Mouse (Mus musculus): ENCODE measurements around the gene Secisbp2l. TPM values are rescaled to one million over a fixed set of nuclear protein-coding genes. Genes with fewer than 3 reads are reported as not detected.
A peak's percentile ranks its signal among the peaks of the same experiment; 100 is the strongest.

The Secisbp2l gene
- polyA plus RNA-seq (2012; rRNA removed), result 7.2 and 12.3 TPM in 2 replicates

DNA sequence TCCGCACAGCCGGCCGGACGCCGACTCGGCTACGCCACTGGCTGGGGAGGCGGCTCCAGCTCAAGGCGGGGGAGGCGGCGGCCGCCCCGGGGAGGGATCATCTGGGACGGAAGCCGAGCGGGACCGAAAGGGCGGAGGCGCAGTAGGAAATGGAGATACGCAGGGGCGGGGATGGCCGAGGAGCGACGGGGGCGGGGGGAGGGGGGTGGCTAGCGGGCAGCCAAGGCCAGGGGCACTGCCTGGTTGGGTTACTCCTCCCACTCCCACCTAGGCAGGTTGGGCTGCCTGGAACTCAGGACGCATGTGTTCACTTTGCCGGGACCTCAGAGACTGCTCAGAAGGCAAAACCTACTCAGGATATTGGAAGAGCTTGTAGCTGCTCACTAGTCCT lies at the start of gene Secisbp2l:
Gene Secisbp2l (minus strand): TSS at position 152 of the 391 bp plus-strand sequence.
- Histone ChIP-seq H3K27ac (ENCODE audit: insufficient read depth, low read depth, low read length) (peak within 1 kb of the TSS; percentile 64), H3K36me3 (ENCODE audit: control insufficient read depth, insufficient read depth, low read length) (peaks cover 3% of the 10 kb centered on the region), H3K4me1 (ENCODE audit: control insufficient read depth, insufficient read depth, insufficient read length, low read length) (peaks cover 18% of the 10 kb centered on the region), H3K4me3 (ENCODE audit: low read depth, low read length) (peak within 1 kb of the TSS; percentile 98), H3K27me3 (ENCODE audit: control insufficient read depth, insufficient read depth, low read length) (no peaks in the 10 kb centered on the region)
- TF ChIP-seq POLR2A (IDR thresholded peaks at IDR 0.05; ENCODE audit: low read depth, low read length) (peak; percentile 91), CTCF (IDR thresholded peaks at IDR 0.05; ENCODE audit: extremely low read depth, insufficient read length, insufficient replicate concordance, low read depth, low read length) (no peak)
- whole genome bisulfite sequencing, result under 1% methylated on average over 27 of the region's 28 CpGs

DNA sequence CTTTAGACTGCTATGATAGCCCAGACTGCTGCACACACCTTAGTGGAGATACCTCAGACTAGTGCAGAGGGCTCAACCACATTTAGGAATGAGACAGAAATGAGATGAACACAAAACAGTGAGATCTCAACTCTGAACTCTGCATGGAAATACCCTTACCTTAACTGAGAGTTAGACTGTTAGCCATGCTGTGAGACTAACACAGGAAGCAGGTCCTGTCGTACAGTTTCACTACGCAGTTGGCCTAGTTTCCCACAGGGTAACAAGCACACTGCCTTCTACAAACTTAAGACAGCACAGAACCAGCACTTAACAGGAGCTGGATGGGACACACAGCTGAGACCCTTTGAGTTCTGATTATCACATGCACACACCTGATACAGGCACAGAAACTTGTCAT lies 47.3 kb upstream of the Secisbp2l start:
- Histone ChIP-seq H3K36me3 (ENCODE audit: control insufficient read depth, insufficient read depth, low read length) (peaks cover 38% of the 10 kb centered on the region), H3K27me3 (ENCODE audit: control insufficient read depth, insufficient read depth, low read length) (no peaks in the 10 kb centered on the region), H3K4me3 (ENCODE audit: low read depth, low read length) (no peak overlapping the region), H3K4me1 (ENCODE audit: control insufficient read depth, insufficient read depth, insufficient read length, low read length) (no peaks in the 10 kb centered on the region), H3K27ac (ENCODE audit: insufficient read depth, low read depth, low read length) (no peak overlapping the region)
- WGBS, result 84% methylated on average over 2 of the region's 2 CpGs
- TF ChIP-seq POLR2A (IDR thresholded peaks at IDR 0.05; ENCODE audit: low read depth, low read length) (no peak), CTCF (IDR thresholded peaks at IDR 0.05; ENCODE audit: extremely low read depth, insufficient read length, insufficient replicate concordance, low read depth, low read length) (no peak)

DNA sequence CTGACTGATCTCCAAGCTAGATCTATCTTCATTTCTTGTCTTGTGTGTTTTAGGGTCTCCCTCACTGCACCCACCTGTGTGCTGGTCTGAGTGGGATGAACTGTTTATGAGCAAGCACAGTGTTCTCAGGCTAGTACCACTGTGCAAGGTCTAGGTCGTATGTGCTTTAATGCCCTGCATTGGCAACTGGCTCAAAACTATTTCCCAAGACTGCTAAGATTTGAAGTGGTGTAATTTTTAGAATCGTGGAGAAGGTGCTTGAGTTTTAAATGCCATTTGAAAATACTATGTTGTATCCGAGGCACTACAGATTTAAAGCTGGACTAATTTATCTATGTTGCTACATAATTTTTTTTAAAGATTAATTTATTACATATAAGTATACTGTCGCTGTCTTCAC lies 45.2 kb upstream of the Secisbp2l start:
- Histone ChIP-seq H3K36me3 (ENCODE audit: control insufficient read depth, insufficient read depth, low read length) (peaks cover 23% of the 10 kb centered on the region), H3K4me3 (ENCODE audit: low read depth, low read length) (no peak overlapping the region), H3K27me3 (ENCODE audit: control insufficient read depth, insufficient read depth, low read length) (no peaks in the 10 kb centered on the region), H3K27ac (ENCODE audit: insufficient read depth, low read depth, low read length) (no peak overlapping the region), H3K4me1 (ENCODE audit: control insufficient read depth, insufficient read depth, insufficient read length, low read length) (no peaks in the 10 kb centered on the region)
- TF ChIP-seq CTCF (IDR thresholded peaks at IDR 0.05; ENCODE audit: extremely low read depth, insufficient read length, insufficient replicate concordance, low read depth, low read length), result no peak
- TF ChIP-seq POLR2A (IDR thresholded peaks at IDR 0.05; ENCODE audit: low read depth, low read length), result no peak
- WGBS, result 86% methylated on average over 4 of the region's 4 CpGs

DNA sequence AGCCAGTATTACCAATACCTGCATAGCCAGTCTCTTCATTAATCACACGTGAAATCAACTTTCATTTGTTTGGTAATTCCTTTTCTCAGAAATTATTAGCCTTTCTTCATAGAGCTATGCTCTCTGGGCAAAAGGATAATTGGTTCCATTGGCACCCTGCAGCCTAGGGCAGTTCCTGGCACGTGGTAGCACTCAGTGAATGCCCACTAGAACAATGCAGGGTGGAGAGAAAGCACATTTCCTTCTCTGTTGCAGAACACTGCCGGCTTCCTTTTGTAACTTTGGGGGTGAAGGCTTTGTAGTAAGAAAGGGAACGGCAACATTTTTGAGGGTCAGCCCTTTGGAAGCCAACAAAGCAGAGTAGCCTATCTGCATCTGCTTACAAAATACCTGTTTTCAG lies 43.5 kb upstream of the Secisbp2l start:
- TF ChIP-seq POLR2A (IDR thresholded peaks at IDR 0.05; ENCODE audit: low read depth, low read length) (no peak), CTCF (IDR thresholded peaks at IDR 0.05; ENCODE audit: extremely low read depth, insufficient read length, insufficient replicate concordance, low read depth, low read length) (no peak)
- peaks cover 10% of the 10 kb centered on the region for H3K36me3 ChIP-seq (ENCODE audit: control insufficient read depth, insufficient read depth, low read length)
- 73% methylated on average over 4 of the region's 4 CpGs for whole genome bisulfite sequencing
- no peak overlapping the region for H3K27ac ChIP-seq (ENCODE audit: insufficient read depth, low read depth, low read length)
- H3K4me1 ChIP-seq (ENCODE audit: control insufficient read depth, insufficient read depth, insufficient read length, low read length), result no peaks in the 10 kb centered on the region
- no peaks in the 10 kb centered on the region for H3K27me3 ChIP-seq (ENCODE audit: control insufficient read depth, insufficient read depth, low read length)
- no peak overlapping the region for H3K4me3 ChIP-seq (ENCODE audit: low read depth, low read length)

- Histone ChIP-seq H3K27ac (ENCODE audit: insufficient read depth, low read depth, low read length) (no peak overlapping the region), H3K4me3 (ENCODE audit: low read depth, low read length) (no peak overlapping the region), H3K36me3 (ENCODE audit: control insufficient read depth, insufficient read depth, low read length) (no peaks in the 10 kb centered on the region), H3K4me1 (ENCODE audit: control insufficient read depth, insufficient read depth, insufficient read length, low read length) (no peaks in the 10 kb centered on the region), H3K27me3 (ENCODE audit: control insufficient read depth, insufficient read depth, low read length) (no peaks in the 10 kb centered on the region)
- TF ChIP-seq CTCF (IDR thresholded peaks at IDR 0.05; ENCODE audit: extremely low read depth, insufficient read length, insufficient replicate concordance, low read depth, low read length) (no peak), POLR2A (IDR thresholded peaks at IDR 0.05; ENCODE audit: low read depth, low read length) (no peak)
- WGBS, result 58% methylated on average over 4 of the region's 4 CpGs
These were observed 37.7 kb upstream of the Secisbp2l start for GRCm38 (mm10) chr2:125820397-125820796.

DNA sequence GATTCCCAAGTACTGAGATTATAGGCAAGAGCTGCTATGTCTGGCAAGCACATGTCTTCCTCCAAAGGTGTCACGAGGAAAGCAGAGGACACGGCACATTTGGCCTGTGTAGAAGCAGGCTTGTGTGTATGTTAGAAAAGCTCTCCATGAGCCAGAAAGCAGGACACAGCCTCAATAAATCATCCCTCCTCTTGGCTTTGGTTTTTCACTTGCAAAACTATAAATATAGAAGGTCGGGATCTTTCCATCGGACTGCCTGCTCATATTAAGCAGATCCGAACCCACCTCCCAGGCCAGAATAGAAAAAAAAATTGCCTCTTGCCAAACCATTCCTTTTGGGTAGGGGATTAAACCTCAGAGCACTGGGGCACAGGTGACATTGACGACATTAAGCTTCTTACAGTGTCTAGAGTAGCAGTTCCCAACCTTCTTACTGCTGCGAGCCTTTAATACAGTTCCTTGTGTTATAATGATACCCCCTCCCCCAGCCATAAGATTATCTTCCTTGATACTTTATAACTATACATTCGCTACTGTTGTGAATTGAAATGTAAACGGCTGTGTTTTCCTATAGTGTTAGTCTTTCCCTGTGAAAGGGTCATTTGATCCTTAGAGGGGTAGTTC lies 31.4 kb upstream of the Secisbp2l start:
- no peak overlapping the region for H3K4me3 ChIP-seq (ENCODE audit: low read depth, low read length)
- no peak overlapping the region for H3K27ac ChIP-seq (ENCODE audit: insufficient read depth, low read depth, low read length)
- TF ChIP-seq CTCF (IDR thresholded peaks at IDR 0.05; ENCODE audit: extremely low read depth, insufficient read length, insufficient replicate concordance, low read depth, low read length) (no peak), POLR2A (IDR thresholded peaks at IDR 0.05; ENCODE audit: low read depth, low read length) (no peak)
- H3K27me3 ChIP-seq (ENCODE audit: control insufficient read depth, insufficient read depth, low read length), result peaks cover 2% of the 10 kb centered on the region; the same call in 1 of the 2 replicates
- WGBS, result 60% methylated on average over 9 of the region's 9 CpGs
- no peaks in the 10 kb centered on the region for H3K4me1 ChIP-seq (ENCODE audit: control insufficient read depth, insufficient read depth, insufficient read length, low read length)
- H3K36me3 ChIP-seq (ENCODE audit: control insufficient read depth, insufficient read depth, low read length), result no peaks in the 10 kb centered on the region

GRCm38 (mm10) chr2:125811332-125811731 lies 28.7 kb upstream of the Secisbp2l start:
- Histone ChIP-seq H3K27ac (ENCODE audit: insufficient read depth, low read depth, low read length) (no peak overlapping the region), H3K36me3 (ENCODE audit: control insufficient read depth, insufficient read depth, low read length) (no peaks in the 10 kb centered on the region), H3K27me3 (ENCODE audit: control insufficient read depth, insufficient read depth, low read length) (peaks cover 2% of the 10 kb centered on the region; the same call in 1 of the 2 replicates), H3K4me1 (ENCODE audit: control insufficient read depth, insufficient read depth, insufficient read length, low read length) (no peaks in the 10 kb centered on the region), H3K4me3 (ENCODE audit: low read depth, low read length) (no peak overlapping the region)
- 58% methylated on average over 2 of the region's 2 CpGs for WGBS
- TF ChIP-seq CTCF (IDR thresholded peaks at IDR 0.05; ENCODE audit: extremely low read depth, insufficient read length, insufficient replicate concordance, low read depth, low read length), result no peak
- no peak for TF ChIP-seq POLR2A (IDR thresholded peaks at IDR 0.05; ENCODE audit: low read depth, low read length)

Measured in small intestine, adult 2 months (tissue).